Mouse (Mus musculus): ENCODE measurements around the gene Slc35c2.
A peak's percentile ranks its signal among the peaks of the same experiment; 100 is the strongest.

The Slc35c2 gene

DNA sequence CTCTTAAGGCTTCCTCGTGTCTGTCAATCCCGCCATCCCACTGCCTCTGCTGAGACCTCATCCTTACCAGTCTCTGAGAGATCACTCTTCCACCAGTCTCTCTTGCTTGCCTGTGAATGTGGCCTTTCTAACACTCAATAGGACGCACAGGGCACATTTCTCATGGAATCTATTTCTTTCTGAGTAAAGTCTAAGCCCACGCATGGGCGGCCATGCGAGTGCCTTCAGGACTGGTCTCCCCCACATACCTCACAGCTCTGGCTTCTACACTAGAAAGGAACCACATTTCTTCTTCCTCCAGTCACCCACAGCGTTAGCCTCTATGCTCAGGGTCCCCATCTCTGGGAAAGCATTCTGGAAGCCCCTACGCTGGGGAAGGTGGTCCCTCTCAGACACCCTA is 26.5 kb upstream of the Slc35c2 start:
- no peak for ATAC-seq (ENCODE audit: insufficient number of reproducible peaks, low FRiP score, low TSS enrichment)

DNA sequence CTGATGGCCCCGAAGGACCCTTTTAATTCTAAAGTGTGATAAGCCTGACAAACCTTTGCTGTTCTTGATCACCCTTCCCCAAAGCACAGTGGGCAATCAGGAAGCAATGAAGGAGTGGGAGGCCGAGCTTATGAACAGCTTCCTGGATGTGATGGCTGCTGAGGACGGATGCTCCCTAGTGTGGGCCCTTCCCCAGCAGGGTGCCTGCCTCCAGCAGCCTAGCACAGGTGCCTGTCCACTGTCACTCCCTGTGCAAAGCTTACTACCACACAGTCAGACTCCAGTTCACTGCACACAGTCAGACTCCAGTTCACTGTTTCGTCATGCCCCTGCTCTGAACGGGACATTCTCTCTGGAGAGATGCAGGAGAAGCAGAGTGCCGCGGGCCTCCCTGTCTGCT is 24.7 kb upstream of the Slc35c2 start:
- ATAC-seq (ENCODE audit: insufficient number of reproducible peaks, low FRiP score, low TSS enrichment): no peak

DNA sequence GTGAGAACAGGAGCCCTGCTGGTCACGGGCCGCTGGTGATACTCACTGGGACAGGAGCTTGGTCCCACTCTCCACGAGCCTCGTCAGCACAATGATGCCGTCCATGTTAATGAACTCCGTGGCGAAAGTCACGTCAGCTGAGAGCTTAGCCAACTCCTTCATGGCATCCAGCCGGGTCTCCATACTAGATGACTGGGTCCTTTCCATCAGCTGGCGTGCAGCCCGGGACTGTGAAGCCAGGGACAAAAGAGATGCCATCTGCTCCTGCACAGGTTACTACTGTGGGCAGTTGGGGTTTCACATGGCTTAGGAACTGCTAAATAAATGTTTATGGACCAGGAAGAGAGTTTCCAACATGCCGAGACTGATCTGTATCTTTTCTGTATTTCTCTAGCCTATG is 23.9 kb upstream of the Slc35c2 start:
- peak; percentile 65 for ATAC-seq (ENCODE audit: insufficient number of reproducible peaks, low FRiP score, low TSS enrichment)

DNA sequence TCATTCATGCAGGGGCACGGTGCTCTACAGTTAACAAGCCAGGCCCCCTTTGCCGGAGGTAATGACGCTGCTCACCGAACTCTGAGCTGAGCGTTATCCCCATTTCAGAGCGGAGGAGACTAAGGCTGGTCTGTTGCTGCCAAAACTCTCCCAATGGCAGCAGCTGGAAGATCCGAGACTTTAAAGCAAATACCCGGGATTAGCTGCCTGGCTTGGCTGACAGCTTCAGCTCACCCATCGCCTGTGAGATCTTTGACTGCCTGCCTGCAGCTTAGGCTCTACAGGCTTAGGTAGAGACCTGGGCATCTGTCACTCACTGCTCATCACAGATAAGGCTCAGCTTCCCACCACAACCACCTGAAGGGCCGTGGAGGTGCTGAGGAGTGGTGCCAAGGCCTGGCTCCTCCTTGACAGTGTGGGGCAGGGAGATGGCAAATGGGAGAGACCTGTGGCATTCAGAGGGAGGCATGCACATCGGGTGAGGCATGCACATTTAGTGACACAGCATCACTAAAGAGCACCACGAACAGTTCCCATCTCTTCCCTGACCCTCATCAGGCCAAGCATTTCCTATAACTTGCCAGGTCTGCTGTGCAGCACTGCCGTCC is 23.3 kb upstream of the Slc35c2 start:
- ATAC-seq (ENCODE audit: insufficient number of reproducible peaks, low FRiP score, low TSS enrichment): no peak

DNA sequence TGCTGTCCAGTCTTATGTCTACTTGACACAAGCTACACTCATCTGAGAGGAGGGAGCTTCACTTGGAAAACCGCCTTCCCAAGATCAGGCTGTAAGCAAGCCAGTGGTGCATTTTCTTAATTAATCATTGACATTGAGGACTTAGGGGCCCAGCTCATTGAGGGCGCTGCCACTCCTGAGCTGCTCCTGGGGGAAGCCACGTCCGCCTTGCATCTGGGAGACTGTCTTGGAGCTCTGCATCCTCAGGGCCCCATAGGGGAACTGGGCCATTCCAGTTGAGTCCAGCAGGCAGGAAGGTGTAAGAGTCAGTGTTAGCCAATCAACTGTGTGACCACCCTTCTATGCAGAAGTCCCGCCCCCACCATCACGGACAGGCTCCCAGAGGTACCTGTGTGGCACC is 20.1 kb upstream of the Slc35c2 start:
- ATAC-seq (ENCODE audit: insufficient number of reproducible peaks, low FRiP score, low TSS enrichment): no peak

DNA sequence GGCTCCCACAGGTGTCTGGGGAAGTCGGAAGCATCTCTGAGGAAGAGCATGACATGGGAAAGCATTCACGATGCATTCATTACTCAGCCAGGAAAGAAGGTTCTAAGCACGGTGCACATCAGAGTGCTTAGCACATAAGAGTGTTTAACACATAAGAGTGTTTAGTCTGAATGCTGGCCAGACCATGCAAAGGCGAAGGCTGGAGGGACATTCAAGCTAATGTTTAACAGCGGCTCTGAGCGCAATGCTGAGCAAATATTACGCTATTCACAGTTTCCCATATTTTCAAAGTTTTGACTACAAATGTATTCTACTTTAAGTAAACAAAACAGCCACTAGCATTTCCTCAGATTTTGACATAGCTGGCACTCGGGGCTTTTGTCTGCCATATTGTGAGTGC is 17.8 kb upstream of the Slc35c2 start:
- no peak for ATAC-seq (ENCODE audit: insufficient number of reproducible peaks, low FRiP score, low TSS enrichment)

DNA sequence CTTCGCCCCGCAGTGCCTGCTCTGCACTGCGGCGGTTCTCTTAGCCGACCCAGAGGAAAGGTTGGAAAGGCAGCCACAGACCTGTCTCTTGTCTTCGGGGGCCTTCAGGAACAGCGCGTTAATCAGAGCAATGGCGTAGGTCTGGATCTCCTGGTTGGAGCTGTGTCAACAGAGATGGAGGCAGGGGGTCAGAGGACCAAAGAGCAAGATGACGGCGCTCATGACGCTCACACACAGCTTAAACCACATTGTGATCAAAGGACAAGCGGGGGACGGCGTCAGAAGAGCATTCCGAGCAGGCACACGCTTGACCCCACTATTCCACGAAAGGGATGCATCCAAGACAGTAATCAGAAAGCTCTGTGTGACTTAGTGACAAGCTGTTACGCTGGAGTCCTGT is 17.1 kb upstream of the Slc35c2 start:
- no peak for ATAC-seq (ENCODE audit: insufficient number of reproducible peaks, low FRiP score, low TSS enrichment)

DNA sequence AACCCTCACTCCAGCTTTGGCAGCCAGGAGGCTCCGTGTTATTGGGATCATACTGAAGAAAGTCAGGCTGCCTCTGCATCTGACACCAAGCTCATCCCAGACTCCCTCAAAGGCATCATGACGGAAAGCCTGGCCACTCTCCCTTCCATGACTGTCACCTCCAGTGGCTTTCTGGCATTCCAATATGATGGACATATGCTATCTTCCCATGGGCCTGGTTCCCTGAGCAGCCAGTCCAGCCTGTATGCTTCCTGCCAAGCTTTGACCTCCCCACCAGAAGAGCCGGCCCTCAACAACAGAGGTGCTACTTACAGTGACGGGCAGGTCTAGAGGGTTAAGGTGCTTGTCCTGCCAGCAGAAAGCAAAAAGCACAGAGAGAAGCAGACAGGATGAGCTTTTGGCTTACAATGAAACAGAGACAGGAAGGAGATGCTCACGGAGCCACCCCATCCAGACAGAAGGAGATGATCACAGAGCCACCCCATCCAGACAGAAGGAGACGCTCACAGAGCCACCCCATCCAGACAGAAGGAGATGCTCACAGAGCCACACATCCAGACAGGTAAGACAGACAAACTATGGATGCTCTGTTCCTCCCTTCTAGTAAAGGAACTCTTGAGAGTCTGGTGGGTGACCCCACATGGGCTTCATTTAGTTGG is 15.8 kb upstream of the Slc35c2 start:
- ATAC-seq (ENCODE audit: insufficient number of reproducible peaks, low FRiP score, low TSS enrichment): peak; percentile 66; the same call in 1 of the 2 replicates

DNA sequence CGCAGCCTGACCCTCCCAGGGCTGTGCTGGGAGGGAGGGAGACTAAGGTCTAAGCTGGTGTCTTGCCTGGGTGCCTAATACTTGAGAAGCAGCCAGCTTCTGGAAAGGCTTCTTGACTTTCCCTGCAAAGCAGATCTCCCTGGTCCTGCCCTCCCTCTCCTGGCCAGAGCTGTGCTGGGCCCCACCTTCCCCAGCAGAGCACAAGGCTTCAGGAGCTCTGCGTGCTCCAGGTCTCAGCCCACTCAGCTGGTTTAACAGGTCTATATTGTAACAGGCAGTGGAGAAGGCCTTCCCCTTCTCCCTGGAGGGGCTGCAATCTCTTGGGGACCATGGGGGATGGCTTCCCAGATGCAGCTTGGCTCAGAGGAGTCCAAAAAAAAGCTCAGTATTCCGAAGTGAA is 13.7 kb upstream of the Slc35c2 start:
- no peak for ATAC-seq (ENCODE audit: insufficient number of reproducible peaks, low FRiP score, low TSS enrichment)

DNA sequence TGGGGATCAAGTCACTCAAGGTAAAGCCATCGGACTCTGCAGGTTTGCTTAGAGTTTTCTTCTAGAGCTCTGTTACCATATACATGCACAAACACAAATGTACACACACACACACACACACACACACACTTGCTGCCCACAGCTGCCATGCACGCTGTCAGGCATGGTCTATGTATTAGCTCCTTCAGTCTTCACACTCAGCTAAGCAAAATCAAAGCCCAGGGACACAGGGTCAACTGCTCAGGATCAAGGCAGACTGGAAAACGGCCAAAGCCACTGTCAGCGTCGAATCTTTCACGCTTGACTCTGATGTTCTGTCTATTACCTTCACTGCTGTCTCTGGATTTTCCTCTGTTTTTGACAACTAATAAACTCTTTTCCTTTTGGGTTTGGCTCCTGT is 13.2 kb upstream of the Slc35c2 start:
- ATAC-seq (ENCODE audit: insufficient number of reproducible peaks, low FRiP score, low TSS enrichment): no peak

DNA sequence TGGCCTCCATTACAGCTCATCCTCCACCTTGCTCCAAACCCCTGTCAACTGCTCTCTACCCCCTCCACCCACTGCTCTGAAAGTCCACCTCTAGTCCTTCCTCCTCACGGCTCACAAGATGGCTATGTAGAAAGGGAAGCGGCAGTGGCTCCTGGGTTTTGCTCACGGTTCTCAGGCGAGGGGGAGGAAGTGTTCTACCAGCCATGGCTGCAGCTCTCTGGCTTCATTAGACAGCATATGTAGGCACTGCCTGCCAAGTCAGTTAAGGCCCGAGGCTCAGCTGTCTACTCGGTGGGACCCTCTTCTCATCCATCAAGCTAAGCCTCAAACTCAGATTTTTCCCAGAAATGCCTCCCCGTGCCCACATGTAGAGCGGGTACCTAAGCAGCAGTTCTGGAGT is 12.8 kb upstream of the Slc35c2 start:
- no peak for ATAC-seq (ENCODE audit: insufficient number of reproducible peaks, low FRiP score, low TSS enrichment)

DNA sequence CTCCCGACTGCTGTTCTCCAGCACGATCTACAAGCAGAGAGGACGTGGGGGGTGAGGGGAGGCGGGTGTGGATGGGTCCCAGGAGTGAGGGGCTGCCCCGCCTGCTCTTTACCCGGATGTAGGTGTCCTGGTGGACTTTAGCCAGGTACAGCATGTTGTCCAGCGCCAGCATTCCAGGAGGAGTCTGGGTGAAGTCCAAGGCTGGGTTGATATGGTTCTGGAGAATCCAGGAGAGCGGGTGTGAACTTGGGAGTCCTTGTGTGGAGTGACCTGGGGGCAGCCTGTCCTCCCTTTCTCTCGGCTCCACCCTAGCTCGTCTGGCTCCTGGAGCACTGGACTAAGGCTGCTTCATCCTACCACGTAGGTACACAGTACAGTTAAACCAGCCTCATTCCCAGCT is 9.8 kb upstream of the Slc35c2 start:
- ATAC-seq (ENCODE audit: insufficient number of reproducible peaks, low FRiP score, low TSS enrichment): no peak

DNA sequence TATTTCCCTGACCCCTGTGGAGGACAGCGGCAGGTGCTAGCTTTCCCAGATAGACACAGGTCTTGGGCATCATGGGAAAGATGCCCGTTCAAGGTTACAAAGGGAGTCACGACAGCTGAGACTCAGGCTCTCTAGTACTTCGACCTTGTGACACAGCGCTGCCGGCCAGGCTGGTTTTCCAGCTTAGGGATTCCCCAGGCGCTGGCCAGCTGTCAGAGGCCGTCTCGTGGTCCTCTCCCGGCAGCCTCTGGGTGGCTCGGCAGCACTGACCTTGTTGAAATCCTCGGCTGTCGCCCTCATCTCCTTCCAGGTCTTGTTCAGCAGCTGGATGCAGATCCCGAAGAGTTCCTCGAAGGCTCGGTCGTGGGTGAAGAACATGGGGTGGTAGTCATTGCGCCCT is 8.9 kb upstream of the Slc35c2 start:
- no peak for ATAC-seq (ENCODE audit: insufficient number of reproducible peaks, low FRiP score, low TSS enrichment)

DNA sequence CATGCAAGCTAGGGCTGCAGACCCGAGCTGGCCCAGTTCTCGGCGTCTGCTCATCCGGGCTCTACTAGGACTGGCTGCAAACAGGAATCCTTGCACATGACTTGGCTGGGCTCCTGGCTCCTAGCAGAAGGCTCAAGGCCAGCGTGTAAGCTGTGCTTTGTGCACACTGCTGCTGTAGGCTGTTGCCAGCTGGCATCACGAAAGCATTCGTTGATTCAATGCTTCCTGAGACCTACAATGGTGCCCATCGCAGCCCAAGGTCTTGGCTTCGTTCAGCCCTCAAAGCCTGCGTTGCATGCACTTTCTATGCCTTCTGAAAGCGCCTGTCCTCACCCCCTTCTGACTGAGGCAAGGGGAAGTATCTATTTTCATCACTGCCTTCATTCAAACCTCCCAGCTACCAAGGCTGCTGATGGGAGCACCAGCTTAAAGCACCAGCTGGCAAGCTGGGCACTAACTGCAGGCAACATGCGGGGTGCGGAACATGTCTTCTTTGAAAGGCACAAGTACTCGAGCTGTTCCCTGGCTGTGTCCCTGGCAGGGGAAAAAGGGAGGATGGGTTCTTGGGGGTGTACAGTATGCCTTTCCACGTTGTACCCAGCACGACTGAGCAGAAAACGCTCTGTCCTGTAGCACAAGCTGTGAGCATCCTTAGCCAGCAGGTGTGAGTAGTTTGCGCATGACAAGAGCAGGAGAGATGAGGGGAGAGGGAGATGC is 804 bp upstream of the Slc35c2 start:
- ATAC-seq (ENCODE audit: insufficient number of reproducible peaks, low FRiP score, low TSS enrichment): peak; percentile 54; the same call in 1 of the 2 replicates

DNA sequence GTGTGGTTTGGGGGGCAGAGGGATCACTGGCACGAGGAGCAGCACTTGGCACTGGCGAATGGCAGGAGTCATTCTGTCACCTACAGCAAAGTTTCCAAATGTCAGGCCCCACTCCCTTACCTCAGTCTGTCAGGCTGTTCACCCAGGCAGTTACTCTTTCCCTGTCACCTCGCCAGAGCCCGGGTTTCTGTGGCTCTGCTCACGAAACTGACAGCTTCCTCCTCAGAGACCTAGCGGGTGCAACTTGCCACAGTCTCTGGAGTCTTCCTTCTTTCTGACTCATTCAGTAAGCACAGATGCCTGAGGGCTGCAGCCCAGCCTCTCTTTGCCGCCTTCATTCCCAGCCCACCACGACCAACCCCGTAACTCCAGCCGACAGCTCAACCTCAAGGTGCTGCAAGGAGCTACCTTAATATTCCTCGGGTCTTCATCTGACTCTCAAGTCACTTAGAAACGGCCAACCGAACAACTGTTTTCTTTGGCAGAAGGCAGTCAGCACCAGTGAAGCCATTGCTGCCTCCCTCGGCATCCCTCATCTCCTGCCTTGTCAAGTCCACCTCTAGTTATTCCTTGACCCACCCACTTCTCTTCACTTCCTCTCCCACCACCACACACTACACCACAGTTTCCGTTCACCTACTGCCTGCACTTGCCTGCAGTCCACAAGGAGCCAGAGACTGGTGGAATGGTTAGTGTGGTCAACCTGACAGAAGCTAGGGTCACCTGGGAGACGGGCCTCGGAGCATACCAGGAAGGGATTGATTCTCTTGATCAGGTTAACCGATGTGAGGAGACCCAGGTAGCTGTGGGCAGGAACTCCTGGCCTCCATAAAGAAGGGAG is 1.1 kb downstream of the Slc35c2 start:
- no peak for ATAC-seq (ENCODE audit: insufficient number of reproducible peaks, low FRiP score, low TSS enrichment)

DNA sequence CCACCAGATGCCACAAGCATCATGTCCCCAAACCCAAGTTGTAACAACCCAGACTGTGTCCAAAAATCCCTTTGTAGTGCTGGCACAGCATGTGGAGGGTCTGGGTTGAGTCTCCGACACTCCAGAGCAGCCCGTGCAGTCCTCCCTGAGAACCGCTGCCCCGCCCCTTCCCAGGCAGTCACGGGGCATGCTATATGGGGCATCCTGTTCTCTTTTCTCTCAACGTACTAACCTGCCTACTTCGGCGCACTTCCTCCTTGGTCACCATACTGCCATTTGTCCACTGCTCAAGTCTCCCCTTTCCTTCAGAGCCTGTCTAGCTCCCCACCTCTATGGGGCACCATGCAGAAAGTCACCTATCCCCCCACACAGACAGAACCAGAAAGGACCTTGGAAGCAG is 2.0 kb downstream of the Slc35c2 start:
- ATAC-seq (ENCODE audit: insufficient number of reproducible peaks, low FRiP score, low TSS enrichment): no peak

DNA sequence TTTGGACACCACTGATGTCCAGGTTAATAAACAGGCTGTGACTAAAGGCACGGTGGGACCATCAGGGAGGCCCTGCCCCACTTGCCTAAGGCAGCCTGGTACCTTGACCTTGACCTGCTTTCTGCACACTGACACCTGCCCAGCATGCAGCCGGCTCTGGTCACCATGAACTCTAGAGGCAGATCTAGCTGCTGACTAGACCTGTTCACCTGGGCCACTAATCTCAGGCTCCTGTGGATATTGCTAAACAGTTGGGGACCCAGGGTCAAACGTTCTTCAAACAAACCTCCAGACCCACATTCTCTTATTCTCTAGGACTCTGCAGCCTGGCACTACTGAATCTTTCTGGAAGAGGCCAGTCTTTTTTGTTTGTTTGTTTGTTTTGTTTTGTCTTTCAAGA is 2.6 kb downstream of the Slc35c2 start:
- no peak for ATAC-seq (ENCODE audit: insufficient number of reproducible peaks, low FRiP score, low TSS enrichment)

DNA sequence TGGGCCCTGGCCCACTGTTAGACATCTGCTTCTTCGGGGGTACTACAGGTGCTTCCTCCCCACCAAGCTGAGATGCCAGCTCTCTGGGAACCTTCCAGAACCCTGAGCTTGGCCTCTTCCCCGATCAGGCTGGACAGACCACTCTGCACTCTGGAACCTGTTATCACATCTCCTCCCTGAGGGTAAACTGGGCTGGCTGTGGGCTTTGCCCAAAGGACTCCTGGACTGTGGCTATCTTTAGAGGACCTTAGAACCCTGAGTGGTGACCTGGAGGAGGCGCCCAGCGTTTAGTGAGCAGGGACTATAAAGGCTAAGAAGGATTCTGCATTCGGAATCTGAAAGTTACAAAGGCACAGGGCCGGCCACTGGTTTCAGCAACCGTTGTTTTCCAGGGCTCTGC is 3.3 kb downstream of the Slc35c2 start:
- no peak for ATAC-seq (ENCODE audit: insufficient number of reproducible peaks, low FRiP score, low TSS enrichment)

DNA sequence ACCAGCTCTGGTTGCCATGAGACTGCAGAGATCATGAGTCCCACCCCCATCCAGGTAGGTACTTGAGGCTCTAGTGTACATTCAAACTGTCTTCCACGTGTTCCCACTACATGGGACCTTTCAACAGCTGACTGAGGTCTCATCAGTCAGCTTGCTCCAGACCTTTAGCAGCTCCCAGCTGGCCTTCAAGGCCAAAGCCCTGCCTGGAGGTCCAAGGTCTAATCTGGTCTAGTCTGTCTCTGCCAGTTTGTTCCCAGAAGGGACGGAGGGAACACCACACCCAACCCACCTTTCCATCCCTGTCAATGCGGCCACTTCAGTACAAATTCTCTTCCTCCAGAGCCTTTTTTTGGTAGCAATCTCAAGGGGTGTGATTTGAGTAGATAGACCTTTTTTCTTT is 4.0 kb downstream of the Slc35c2 start:
- ATAC-seq (ENCODE audit: insufficient number of reproducible peaks, low FRiP score, low TSS enrichment): no peak

DNA sequence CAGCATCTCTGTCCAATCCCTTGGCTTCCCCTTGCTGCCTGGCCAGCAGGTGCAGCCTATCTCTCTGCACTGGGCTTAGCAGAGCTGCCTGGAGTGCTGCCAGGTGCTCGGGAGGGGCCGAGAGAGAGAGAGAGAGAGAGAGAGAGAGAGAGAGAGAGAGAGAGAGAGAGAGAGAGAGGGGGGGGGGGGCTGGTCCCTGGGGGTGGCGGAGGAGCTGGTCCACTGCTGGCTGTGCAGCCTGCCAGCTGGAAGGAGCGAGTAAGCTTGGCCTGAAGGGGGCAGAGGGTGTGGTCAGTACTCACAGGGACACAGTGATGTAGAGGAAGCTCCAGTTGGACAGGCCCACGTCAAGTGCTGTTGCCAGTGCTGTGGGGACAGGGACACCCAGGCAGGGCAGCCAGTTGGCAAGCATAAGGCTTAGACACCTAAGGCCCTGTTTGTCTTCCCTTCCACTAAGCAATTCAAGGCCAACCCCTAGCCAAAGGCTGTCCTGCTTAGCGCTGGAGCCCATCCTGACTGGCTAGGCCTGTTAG is 5.8 kb downstream of the Slc35c2 start:
- ATAC-seq (ENCODE audit: insufficient number of reproducible peaks, low FRiP score, low TSS enrichment): peak; percentile 43; the same call in 1 of the 2 replicates

DNA sequence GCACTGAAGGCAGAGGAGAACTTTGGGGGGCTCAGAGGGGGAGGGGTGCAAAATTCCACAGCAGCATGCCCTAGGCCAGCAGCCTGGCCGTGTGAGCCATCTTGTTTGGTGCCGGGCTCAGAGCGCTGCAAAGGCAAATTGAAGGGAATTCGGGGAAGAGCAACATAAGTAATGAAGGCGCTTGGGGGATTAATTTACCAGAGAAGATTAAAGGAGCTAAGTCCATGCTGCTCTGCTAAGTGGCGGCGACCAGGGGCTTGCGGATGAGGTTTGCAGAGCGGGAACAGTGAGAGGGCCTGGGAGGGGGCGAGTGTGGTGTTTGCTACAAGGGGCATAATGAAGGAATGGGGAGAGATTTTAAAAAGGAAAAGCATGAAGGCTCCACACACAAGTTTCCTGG is 8.3 kb downstream of the Slc35c2 start:
- ATAC-seq (ENCODE audit: insufficient number of reproducible peaks, low FRiP score, low TSS enrichment): no peak
